Mouse (Mus musculus) forebrain, embryonic 13.5 days (tissue): ENCODE results near the gene Cyth1. TPM values are rescaled to one million over a fixed set of nuclear protein-coding genes. Genes with fewer than 3 reads are reported as not detected.

ENCODE experiments used
- polyA plus RNA-seq: library from polyadenylated mRNA; unstranded; fragments of >200 nt; fragmentation: Nextera tagmentation; extraction: Ambion mirVana; gene quantifications from 2 replicates; pipeline ENCODE4 v1.2.1, GENCODE M21; 2015

Cyth1 gene
- polyA plus RNA-seq, 1 experiment from 2014 or later: 22.7 TPM

Other genes with a start within 250 kb of the Cyth1 start
- gene Dnah17, start 118.0 kb downstream of the Cyth1 start, polyA plus RNA-seq: 0.27 and 0.29 TPM in 2 replicates
- 14.1 and 16.9 TPM in 2 replicates for gene Usp36, start 41.7 kb upstream of the Cyth1 start, polyA plus RNA-seq
- gene Cep295nl, start 93.9 kb upstream of the Cyth1 start, polyA plus RNA-seq: 0.13 and 0.31 TPM in 2 replicates
- 36.0 and 38.8 TPM in 2 replicates for gene Timp2, start 107.1 kb upstream of the Cyth1 start, polyA plus RNA-seq
- gene Lgals3bp, start 153.5 kb upstream of the Cyth1 start, polyA plus RNA-seq: 1.1 and 1.3 TPM in 2 replicates
- gene Cant1, start 170.5 kb upstream of the Cyth1 start, polyA plus RNA-seq: 20.2 and 20.3 TPM in 2 replicates
- gene C1qtnf1, start 179.6 kb upstream of the Cyth1 start, polyA plus RNA-seq: 1.6 and 2.0 TPM in 2 replicates
- gene Engase, start 228.2 kb upstream of the Cyth1 start, polyA plus RNA-seq: 4.5 and 5.6 TPM in 2 replicates